Mouse (Mus musculus) testis, adult 2 months (tissue): ENCODE measurements at regions not wholly inside any gene's neighbourhood (a gene's known extent, or its start where the extent isn't known, plus 50 kb on each side); places are given as distances from the start of the nearest gene placed in this dataset.

Source experiments
- H3K27ac ChIP-seq: fragments of 200-500 bp; 2 replicates; pipeline ENCODE4 v1.5.1; 2012; ENCODE audit warnings: low read depth, low read length; ENCODE audit not compliant: control insufficient read depth, insufficient read depth
- H3K27me3 ChIP-seq: fragments of 200-500 bp; 2 replicates; pipeline ENCODE4 v1.6.1; 2012; ENCODE audit warnings: mild to moderate bottlenecking, low read length, moderate library complexity; ENCODE audit not compliant: control insufficient read depth, insufficient read depth
- H3K36me3 ChIP-seq: fragments of 200-500 bp; 2 replicates; pipeline ENCODE4 v1.6.1; 2012; ENCODE audit warnings: mild to moderate bottlenecking, low read length; ENCODE audit not compliant: control insufficient read depth, insufficient read depth
- H3K4me1 ChIP-seq: fragments of 200-500 bp; 2 replicates; pipeline ENCODE4 v1.6.1; 2012; ENCODE audit warnings: low read length; ENCODE audit not compliant: control insufficient read depth, insufficient read depth
- H3K4me3 ChIP-seq: fragments of 200-500 bp; 2 replicates; pipeline ENCODE4 v1.5.1; 2012; ENCODE audit warnings: low read depth, mild to moderate bottlenecking, low read length, moderate library complexity, mixed read lengths; ENCODE audit not compliant: control insufficient read depth
- CTCF ChIP-seq: fragments of 200-500 bp; IDR thresholded peaks from 2 replicates; pipeline ENCODE4 v1.5.1; 2012; ENCODE audit warnings: low read depth, mild to moderate bottlenecking, inconsistent platforms, low read length, moderate library complexity; ENCODE audit not compliant: control insufficient read depth, insufficient read depth, insufficient replicate concordance
- POLR2A ChIP-seq: fragments of 200-500 bp; IDR thresholded peaks from 2 replicates; pipeline ENCODE4 v1.6.1; 2012; ENCODE audit warnings: low read depth, mild to moderate bottlenecking, inconsistent platforms, low read length, moderate library complexity; ENCODE audit not compliant: control insufficient read depth

DNA sequence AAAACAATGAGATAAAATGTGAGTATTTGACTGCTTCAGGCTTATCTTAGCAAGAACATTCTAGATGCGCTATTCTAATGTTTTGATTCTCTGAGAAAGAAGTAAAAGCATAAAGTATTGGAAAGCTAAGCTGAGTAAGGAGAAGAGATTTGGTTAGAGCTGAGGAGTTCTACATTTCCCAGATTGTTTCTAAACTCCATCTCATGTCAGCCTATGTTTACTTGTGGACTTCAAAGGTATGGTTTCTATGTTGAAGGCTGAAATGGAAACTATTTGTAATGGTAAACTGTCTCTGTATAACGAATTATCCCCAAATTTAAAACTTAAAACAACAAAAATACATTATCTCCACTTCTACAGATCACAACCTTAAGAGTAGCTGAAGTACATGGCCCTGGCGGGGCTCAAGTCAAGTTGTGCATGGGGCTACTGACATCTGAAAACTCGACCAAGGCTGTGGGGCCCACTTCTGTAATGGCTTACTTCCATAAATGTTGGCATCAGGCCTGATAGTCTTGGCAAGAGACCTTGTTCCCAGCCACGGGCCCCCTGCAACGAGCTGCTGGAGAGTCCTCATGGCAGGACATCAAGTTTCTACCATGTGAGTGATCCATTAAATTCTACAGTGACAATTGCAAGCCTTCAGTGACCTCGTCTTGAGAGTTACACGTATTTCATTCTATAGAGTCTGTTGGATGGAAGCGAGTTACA is 232.1 kb downstream of the Pros1 start:
- no peaks in the 10 kb centered on the region for H3K4me1 ChIP-seq
- H3K27me3 ChIP-seq, result no peaks in the 10 kb centered on the region
- no peak overlapping the region for H3K4me3 ChIP-seq
- no peaks in the 10 kb centered on the region for H3K36me3 ChIP-seq
- no peak for TF ChIP-seq CTCF
- no peak for TF ChIP-seq POLR2A
- no peak overlapping the region for H3K27ac ChIP-seq

DNA sequence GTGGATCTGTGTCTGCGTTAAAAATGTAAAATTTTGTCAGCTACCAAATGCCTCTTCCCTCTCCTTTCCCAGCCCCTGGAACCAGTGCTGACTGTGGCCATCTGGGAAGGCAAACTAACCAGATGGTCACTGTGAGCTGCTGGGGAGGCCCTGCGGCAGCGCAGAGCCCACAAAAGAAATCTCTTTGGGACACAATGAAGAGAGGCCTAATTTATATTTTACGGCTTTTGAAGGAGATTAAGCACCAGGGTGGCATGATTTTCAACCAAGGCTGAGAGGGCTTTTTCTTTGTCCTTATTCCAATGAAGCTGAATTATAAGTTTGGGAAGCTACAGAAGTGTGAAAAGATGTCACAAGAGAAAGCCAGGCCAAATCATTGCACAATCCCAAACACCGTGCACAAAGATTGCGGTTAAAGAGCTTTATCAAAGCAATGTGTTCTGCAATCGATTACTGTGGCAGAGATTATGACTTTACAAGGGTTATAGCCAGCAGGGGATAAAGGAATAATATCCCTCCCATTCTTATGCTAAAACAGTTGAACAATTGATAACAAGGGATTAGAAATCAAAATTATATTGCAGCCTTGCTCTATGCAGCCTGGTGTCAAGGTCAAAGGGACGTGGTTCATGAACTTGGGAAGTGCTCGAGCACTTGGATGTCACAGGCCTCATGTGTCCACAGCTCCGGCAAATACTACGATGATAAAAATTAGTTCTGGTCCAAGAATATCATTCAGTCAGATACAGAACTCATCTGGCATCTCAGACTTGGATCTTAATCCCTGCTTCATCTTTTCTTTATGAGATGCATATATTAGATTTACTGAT is 237.6 kb downstream of the Pros1 start:
- Histone ChIP-seq H3K27me3 (no peaks in the 10 kb centered on the region), H3K4me3 (no peak overlapping the region), H3K36me3 (no peaks in the 10 kb centered on the region), H3K27ac (no peak overlapping the region), H3K4me1 (no peaks in the 10 kb centered on the region)
- no peak for TF ChIP-seq POLR2A
- no peak for TF ChIP-seq CTCF

- Histone ChIP-seq H3K27ac (no peak overlapping the region), H3K27me3 (no peaks in the 10 kb centered on the region), H3K36me3 (no peaks in the 10 kb centered on the region), H3K4me3 (no peak overlapping the region), H3K4me1 (no peaks in the 10 kb centered on the region)
- TF ChIP-seq CTCF (no peak), POLR2A (no peak)
These were observed 240.2 kb downstream of the Pros1 start for GRCm38 (mm10) chr16:63094126-63094840.

- H3K27ac ChIP-seq, result no peak overlapping the region
- no peaks in the 10 kb centered on the region for H3K27me3 ChIP-seq
- no peak overlapping the region for H3K4me3 ChIP-seq
- TF ChIP-seq POLR2A (no peak), CTCF (no peak)
- no peaks in the 10 kb centered on the region for H3K4me1 ChIP-seq
- no peaks in the 10 kb centered on the region for H3K36me3 ChIP-seq
These were observed 248.3 kb downstream of the Pros1 start for GRCm38 (mm10) chr16:63102362-63102761.

DNA sequence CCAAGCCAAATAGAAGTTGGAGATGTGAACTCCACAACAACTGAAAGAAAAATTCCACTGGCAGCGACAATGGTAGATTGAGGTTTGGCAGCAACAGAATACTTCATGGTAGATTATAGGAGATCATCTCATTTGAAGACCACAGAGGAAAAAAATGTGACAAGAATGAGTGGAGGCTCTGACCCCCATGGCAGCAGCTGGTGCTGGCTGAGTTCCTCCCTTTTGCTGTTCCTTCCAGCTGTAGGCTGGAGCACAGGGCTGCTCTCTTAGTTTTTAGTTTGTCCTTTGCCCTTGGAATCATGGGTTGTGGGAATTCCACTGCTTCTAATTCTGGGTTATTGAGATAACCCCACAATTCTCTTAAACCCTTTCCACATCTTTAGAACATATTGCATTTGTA is 248.8 kb downstream of the Pros1 start:
- H3K27ac ChIP-seq, result no peak overlapping the region
- no peak for TF ChIP-seq POLR2A
- no peak for TF ChIP-seq CTCF
- H3K36me3 ChIP-seq, result no peaks in the 10 kb centered on the region
- H3K4me3 ChIP-seq, result no peak overlapping the region
- H3K4me1 ChIP-seq, result no peaks in the 10 kb centered on the region
- no peaks in the 10 kb centered on the region for H3K27me3 ChIP-seq

- TF ChIP-seq CTCF, result no peak
- no peak for TF ChIP-seq POLR2A
- H3K27ac ChIP-seq, result no peak overlapping the region
These were observed 250.3 kb downstream of the Pros1 start for GRCm38 (mm10) chr16:63104383-63104782.

DNA sequence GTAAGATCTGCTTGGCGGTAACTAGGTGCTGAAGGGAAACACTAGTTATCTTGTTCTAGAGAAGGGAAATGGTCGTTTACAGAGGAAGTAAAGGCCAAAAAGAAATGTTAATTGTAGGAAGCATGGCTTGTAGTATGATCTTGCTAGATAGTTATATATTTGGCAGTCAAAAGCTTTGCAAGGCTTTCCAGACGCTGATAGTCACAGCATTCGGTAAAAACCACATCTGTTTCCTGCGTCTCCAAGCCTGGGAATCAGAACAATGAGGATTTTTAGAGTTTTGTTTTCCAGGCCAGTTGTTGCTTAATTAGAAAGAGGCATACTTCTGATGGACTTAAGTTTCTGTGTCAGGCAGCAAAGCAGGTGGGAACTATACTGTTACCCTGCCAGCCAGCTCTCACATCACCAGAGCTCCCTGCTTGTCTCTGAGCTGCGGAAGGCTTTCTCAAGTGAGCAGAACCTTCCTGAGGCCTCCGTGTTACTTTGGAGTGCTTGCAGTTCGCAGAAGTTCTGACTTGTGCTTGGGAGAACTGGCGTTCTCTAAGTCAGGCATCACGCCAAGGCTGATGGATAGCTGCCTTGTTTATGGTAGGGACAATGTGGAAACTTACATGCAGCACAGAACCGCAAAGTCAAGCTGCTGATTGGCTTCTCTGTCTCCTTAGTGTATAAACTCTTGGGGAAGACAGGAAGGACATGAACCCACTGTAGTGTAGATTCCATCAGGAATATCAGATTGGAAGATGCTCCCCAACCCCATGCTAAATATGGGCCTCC is 251.0 kb downstream of the Pros1 start:
- Histone ChIP-seq H3K36me3 (no peaks in the 10 kb centered on the region), H3K27me3 (no peaks in the 10 kb centered on the region), H3K4me3 (no peak overlapping the region), H3K27ac (peak overlapping the region; percentile 46; the same call in 1 of the 2 replicates), H3K4me1 (no peaks in the 10 kb centered on the region)
- TF ChIP-seq CTCF, result no peak
- TF ChIP-seq POLR2A, result no peak

More at GRCm38 (mm10) chr16:63104383-63104782, 250.3 kb downstream of the Pros1 start:
- Histone ChIP-seq H3K4me3 (no peak overlapping the region), H3K27me3 (no peaks in the 10 kb centered on the region), H3K4me1 (no peaks in the 10 kb centered on the region), H3K36me3 (no peaks in the 10 kb centered on the region)
